Mouse (Mus musculus): ENCODE measurements around the gene Unc119b.
"Not testable (repeated sequence)": the region's sequence is repeated elsewhere in the genome, so short reads cannot be mapped to it uniquely, and the experiment has no call there.

Unc119b gene

GRCm38 (mm10) chr5:115091776-115092175 is 43.0 kb downstream of the Unc119b start:
- DNase-seq (ENCODE audit: low read depth in 1 of 2, low spot score in 2 of 2) = no peak

- no peak for DNase-seq (ENCODE audit: low read depth in 1 of 2, low spot score in 2 of 2)
Observed at GRCm38 (mm10) chr5:115091015-115091414, 43.8 kb downstream of the Unc119b start.

- DNase-seq (ENCODE audit: low read depth in 1 of 2, low spot score in 2 of 2) = no peak
Observed at GRCm38 (mm10) chr5:115089592-115090268, 45.0 kb downstream of the Unc119b start.

GRCm38 (mm10) chr5:115085675-115086074 is 49.1 kb downstream of the Unc119b start:
- DNase-seq (ENCODE audit: low read depth in 1 of 2, low spot score in 2 of 2) = no peak

GRCm38 (mm10) chr5:115083492-115083891 is 51.3 kb downstream of the Unc119b start:
- DNase-seq (ENCODE audit: low read depth in 1 of 2, low spot score in 2 of 2) = no peak

GRCm38 (mm10) chr5:115081636-115082035 is 53.1 kb downstream of the Unc119b start:
- no peak for DNase-seq (ENCODE audit: low read depth in 1 of 2, low spot score in 2 of 2)

- DNase-seq (ENCODE audit: low read depth in 1 of 2, low spot score in 2 of 2) = peak; percentile 16 to 47
Observed at GRCm38 (mm10) chr5:115076144-115076901, 58.5 kb downstream of the Unc119b start.

- no peak for DNase-seq (ENCODE audit: low read depth in 1 of 2, low spot score in 2 of 2)
Observed at GRCm38 (mm10) chr5:115074749-115075148, 60.0 kb downstream of the Unc119b start.

- not testable (repeated sequence) for DNase-seq (ENCODE audit: low read depth in 1 of 2, low spot score in 2 of 2)
Observed at GRCm38 (mm10) chr5:115073306-115073705, 61.5 kb downstream of the Unc119b start.

Data from monocyte, adult 2 months (primary cell).